Mouse (Mus musculus) kidney, adult 2 months (tissue): Measurements from ENCODE around the gene Tnfaip3.

Source experiments
- CTCF ChIP-seq: fragments of 200-500 bp; conservative IDR thresholded peaks from 2 replicates; pipeline ENCODE4 v1.5.1; 2011; ENCODE audit warnings: low read depth, mild to moderate bottlenecking, control low read depth, low read length, moderate library complexity, mixed read lengths; ENCODE audit not compliant: insufficient read depth, insufficient read length
- POLR2A ChIP-seq: fragments of 200-500 bp; IDR thresholded peaks from one replicate; pipeline ENCODE4 v1.6.1; 2011; ENCODE audit warnings: low read depth, low read length, control low read depth

DNA sequence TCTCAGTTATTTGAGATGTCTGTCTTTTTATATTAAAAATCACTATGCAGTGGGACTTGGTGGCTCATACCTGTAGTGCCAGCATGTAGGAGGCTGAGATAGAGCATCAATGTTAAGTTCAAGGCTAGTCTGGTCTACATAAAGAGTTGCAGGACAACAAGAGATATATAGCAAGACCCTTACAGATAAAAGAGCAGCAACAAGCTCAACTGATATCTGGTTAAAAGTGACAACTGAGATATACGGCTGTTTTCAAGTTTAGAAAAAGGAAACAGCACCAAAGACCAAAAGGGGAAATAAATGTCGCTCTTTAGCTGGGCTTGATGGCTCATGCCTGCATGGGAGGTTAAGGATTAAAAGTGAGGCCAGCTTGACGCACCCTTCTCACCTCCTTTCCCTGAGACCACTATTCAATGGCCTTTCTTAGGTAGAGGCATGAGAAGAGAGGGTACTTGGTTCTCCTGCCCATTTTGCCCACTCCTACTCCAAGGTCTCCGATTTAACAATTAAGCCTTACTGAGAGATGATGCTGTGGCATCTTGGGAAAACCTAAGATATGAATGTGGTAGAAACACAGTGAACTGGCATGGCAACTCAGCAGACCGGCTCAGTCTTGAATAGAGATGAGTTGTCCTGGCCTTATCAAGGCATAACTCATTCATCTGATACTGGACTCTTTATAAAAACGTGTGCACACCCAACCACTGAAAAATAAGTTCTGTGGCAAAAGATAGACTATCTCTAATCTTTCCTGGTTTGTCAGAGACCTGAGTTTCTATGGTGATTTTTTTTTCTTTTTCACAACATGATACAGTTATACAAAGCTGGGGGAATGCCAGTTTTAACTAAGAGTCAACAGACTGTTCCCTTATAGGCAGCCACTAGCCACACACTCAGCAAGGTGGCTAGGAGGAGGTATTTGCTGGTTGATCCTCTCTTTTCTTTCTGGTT, 49.5 kb upstream of the Tnfaip3 start:
- TF ChIP-seq CTCF (no peak), POLR2A (no peak)
